Mouse (Mus musculus): ENCODE results near the gene Fktn. TPM values are rescaled to one million over a fixed set of nuclear protein-coding genes. Genes with fewer than 3 reads are reported as not detected.

The Fktn gene
- polyA plus RNA-seq, 1 experiment from 2014 or later: 14.5 TPM

- no peak overlapping the region for H3K4me2 ChIP-seq
- peaks cover 8% of the 10 kb centered on the region for H3K4me1 ChIP-seq (replicated peaks)
- no peaks in the 10 kb centered on the region for H3K9me3 ChIP-seq
- no peak overlapping the region for H3K9ac ChIP-seq (replicated peaks)
- ATAC-seq (ENCODE audit: insufficient number of reproducible peaks, insufficient read depth, low FRiP score, low TSS enrichment, low read depth): no peak
- 73% methylated on average over 5 of the region's 5 CpGs for WGBS
- no peak overlapping the region for H3K4me3 ChIP-seq (replicated peaks)
- no peaks in the 10 kb centered on the region for H3K36me3 ChIP-seq
- H3K27ac ChIP-seq: no peak overlapping the region
- H3K27me3 ChIP-seq: peaks cover 16% of the 10 kb centered on the region
Observed at GRCm38 (mm10) chr4:53772004-53772403, 58.2 kb downstream of the Fktn start.

GRCm38 (mm10) chr4:53773911-53774310 is 60.1 kb downstream of the Fktn start:
- Histone ChIP-seq H3K9ac (replicated peaks) (no peak overlapping the region), H3K4me2 (no peak overlapping the region), H3K4me1 (replicated peaks) (peaks cover 8% of the 10 kb centered on the region), H3K9me3 (no peaks in the 10 kb centered on the region), H3K36me3 (no peaks in the 10 kb centered on the region), H3K4me3 (replicated peaks) (no peak overlapping the region), H3K27ac (no peak overlapping the region), H3K27me3 (peaks cover 33% of the 10 kb centered on the region)
- 61% methylated on average over 6 of the region's 6 CpGs for WGBS
- no peak for ATAC-seq (ENCODE audit: insufficient number of reproducible peaks, insufficient read depth, low FRiP score, low TSS enrichment, low read depth)

GRCm38 (mm10) chr4:53781396-53781795 is 67.6 kb downstream of the Fktn start:
- no peak overlapping the region for H3K27ac ChIP-seq
- no peak overlapping the region for H3K4me3 ChIP-seq (replicated peaks)
- WGBS: 55% methylated on average over 4 of the region's 4 CpGs
- no peak for ATAC-seq (ENCODE audit: insufficient number of reproducible peaks, insufficient read depth, low FRiP score, low TSS enrichment, low read depth)
- peaks cover 8% of the 10 kb centered on the region; the same call in 1 of the 2 replicates for H3K4me1 ChIP-seq (replicated peaks)
- no peak overlapping the region for H3K4me2 ChIP-seq
- peaks cover 36% of the 10 kb centered on the region for H3K27me3 ChIP-seq
- H3K36me3 ChIP-seq: no peaks in the 10 kb centered on the region
- H3K9me3 ChIP-seq: no peaks in the 10 kb centered on the region
- no peak overlapping the region for H3K9ac ChIP-seq (replicated peaks)

GRCm38 (mm10) chr4:53782216-53783070 is 68.6 kb downstream of the Fktn start:
- H3K4me1 ChIP-seq (replicated peaks): peaks cover 8% of the 10 kb centered on the region; the same call in 1 of the 2 replicates
- no peak overlapping the region for H3K9ac ChIP-seq (replicated peaks)
- H3K4me2 ChIP-seq: no peak overlapping the region
- H3K27me3 ChIP-seq: peaks cover 26% of the 10 kb centered on the region
- H3K36me3 ChIP-seq: no peaks in the 10 kb centered on the region
- no peak overlapping the region for H3K4me3 ChIP-seq (replicated peaks)
- 32% methylated on average over 14 of the region's 14 CpGs for WGBS
- H3K9me3 ChIP-seq: no peaks in the 10 kb centered on the region
- ATAC-seq (ENCODE audit: insufficient number of reproducible peaks, insufficient read depth, low FRiP score, low TSS enrichment, low read depth): no peak
- no peak overlapping the region for H3K27ac ChIP-seq

GRCm38 (mm10) chr4:53785746-53786398 is 72.1 kb downstream of the Fktn start:
- Histone ChIP-seq H3K27ac (no peak overlapping the region), H3K4me3 (replicated peaks) (no peak overlapping the region), H3K4me1 (replicated peaks) (no peaks in the 10 kb centered on the region), H3K4me2 (no peak overlapping the region), H3K27me3 (no peaks in the 10 kb centered on the region), H3K36me3 (no peaks in the 10 kb centered on the region), H3K9ac (replicated peaks) (no peak overlapping the region), H3K9me3 (no peaks in the 10 kb centered on the region)
- 81% methylated on average over 15 of the region's 15 CpGs for WGBS
- ATAC-seq (ENCODE audit: insufficient number of reproducible peaks, insufficient read depth, low FRiP score, low TSS enrichment, low read depth): no peak

GRCm38 (mm10) chr4:53786851-53787250 is 73.1 kb downstream of the Fktn start:
- ATAC-seq (ENCODE audit: insufficient number of reproducible peaks, insufficient read depth, low FRiP score, low TSS enrichment, low read depth): no peak

GRCm38 (mm10) chr4:53789346-53789745 is 75.5 kb downstream of the Fktn start:
- ATAC-seq (ENCODE audit: insufficient number of reproducible peaks, insufficient read depth, low FRiP score, low TSS enrichment, low read depth): no peak
- Histone ChIP-seq H3K9me3 (no peaks in the 10 kb centered on the region), H3K27me3 (no peaks in the 10 kb centered on the region), H3K9ac (replicated peaks) (no peak overlapping the region), H3K4me3 (replicated peaks) (no peak overlapping the region), H3K4me1 (replicated peaks) (no peaks in the 10 kb centered on the region), H3K4me2 (no peak overlapping the region), H3K27ac (no peak overlapping the region), H3K36me3 (no peaks in the 10 kb centered on the region)
- WGBS: 14% methylated on average over 4 of the region's 4 CpGs

More at GRCm38 (mm10) chr4:53786851-53787250, 73.1 kb downstream of the Fktn start:
- H3K4me2 ChIP-seq: no peak overlapping the region
- no peaks in the 10 kb centered on the region for H3K36me3 ChIP-seq
- H3K9ac ChIP-seq (replicated peaks): no peak overlapping the region
- H3K4me1 ChIP-seq (replicated peaks): no peaks in the 10 kb centered on the region
- no peak overlapping the region for H3K27ac ChIP-seq
- H3K27me3 ChIP-seq: no peaks in the 10 kb centered on the region
- H3K4me3 ChIP-seq (replicated peaks): no peak overlapping the region
- 78% methylated on average over 5 of the region's 5 CpGs for WGBS
- no peaks in the 10 kb centered on the region for H3K9me3 ChIP-seq

- Histone ChIP-seq H3K27me3 (peaks cover 5% of the 10 kb centered on the region; the same call in 1 of the 2 replicates), H3K27ac (no peak overlapping the region), H3K9ac (replicated peaks) (no peak overlapping the region), H3K9me3 (no peaks in the 10 kb centered on the region), H3K4me3 (replicated peaks) (no peak overlapping the region), H3K4me1 (replicated peaks) (no peaks in the 10 kb centered on the region), H3K36me3 (no peaks in the 10 kb centered on the region), H3K4me2 (no peak overlapping the region)
- WGBS: 95% methylated on average over 5 of the region's 5 CpGs
- ATAC-seq (ENCODE audit: insufficient number of reproducible peaks, insufficient read depth, low FRiP score, low TSS enrichment, low read depth): no peak
Observed at GRCm38 (mm10) chr4:53794257-53794966, 80.6 kb downstream of the Fktn start.

- peaks cover 5% of the 10 kb centered on the region; the same call in 1 of the 2 replicates for H3K27me3 ChIP-seq
- 56% methylated on average over 2 of the region's 2 CpGs for WGBS
Observed at GRCm38 (mm10) chr4:53795086-53795485, 81.3 kb downstream of the Fktn start.

GRCm38 (mm10) chr4:53795706-53796105 is 81.9 kb downstream of the Fktn start:
- H3K9me3 ChIP-seq: no peaks in the 10 kb centered on the region
- peaks cover 5% of the 10 kb centered on the region; the same call in 1 of the 2 replicates for H3K27me3 ChIP-seq
- no peak overlapping the region for H3K9ac ChIP-seq (replicated peaks)
- 77% methylated on average over 2 of the region's 2 CpGs for WGBS
- H3K4me3 ChIP-seq (replicated peaks): no peak overlapping the region
- 0 out of 2 replicates have a peak, but pooled peaks cover 2% of the 10 kb centered on the region for H3K4me1 ChIP-seq (replicated peaks)
- H3K27ac ChIP-seq: no peak overlapping the region
- no peaks in the 10 kb centered on the region for H3K36me3 ChIP-seq
- H3K4me2 ChIP-seq: no peak overlapping the region
- ATAC-seq (ENCODE audit: insufficient number of reproducible peaks, insufficient read depth, low FRiP score, low TSS enrichment, low read depth): no peak

More at GRCm38 (mm10) chr4:53795086-53795485, 81.3 kb downstream of the Fktn start:
- Histone ChIP-seq H3K36me3 (no peaks in the 10 kb centered on the region), H3K27ac (no peak overlapping the region), H3K4me1 (replicated peaks) (0 out of 2 replicates have a peak, but pooled peaks cover 2% of the 10 kb centered on the region), H3K4me3 (replicated peaks) (no peak overlapping the region), H3K9me3 (no peaks in the 10 kb centered on the region), H3K9ac (replicated peaks) (no peak overlapping the region), H3K4me2 (no peak overlapping the region)
- ATAC-seq (ENCODE audit: insufficient number of reproducible peaks, insufficient read depth, low FRiP score, low TSS enrichment, low read depth): no peak
